Mouse (Mus musculus): ENCODE measurements at regions not wholly inside any gene's neighbourhood (a gene's known extent, or its start where the extent isn't known, plus 50 kb on each side); places are given as distances from the start of the nearest gene placed in this dataset.

GRCm38 (mm10) chr16:77514606-77515005, 87.3 kb downstream of the Gm11146 start:
- no peaks in the 10 kb centered on the region for H3K4me1 ChIP-seq (replicated peaks; ENCODE audit: control insufficient read depth, insufficient read depth)
- WGBS: 74% methylated on average over 3 of the region's 3 CpGs
- no peak overlapping the region for H3K4me3 ChIP-seq (ENCODE audit: low read depth, low read length)
- ATAC-seq (ENCODE audit: low FRiP score, low TSS enrichment) (no peak), DNase-seq (ENCODE audit: low spot score) (no peak)
- no peaks in the 10 kb centered on the region for H3K27me3 ChIP-seq (ENCODE audit: control insufficient read depth, insufficient read depth, low read length)
- no peaks in the 10 kb centered on the region for H3K9me3 ChIP-seq (ENCODE audit: control insufficient read depth, low read length)
- H3K9ac ChIP-seq (ENCODE audit: low read length): no peak overlapping the region
- H3K36me3 ChIP-seq (ENCODE audit: control insufficient read depth, insufficient read depth, low read length): no peaks in the 10 kb centered on the region
- no peak overlapping the region for H3K27ac ChIP-seq (replicated peaks)
- TF ChIP-seq CTCF (IDR thresholded peaks at IDR 0.05; ENCODE audit: low read depth): no peak
- TF ChIP-seq EP300 (optimal IDR thresholded peaks at IDR 0.05): no peak
- no peak overlapping the region for H3K4me2 ChIP-seq (replicated peaks; ENCODE audit: low read depth)

GRCm38 (mm10) chr16:77503556-77503955, 98.3 kb downstream of the Gm11146 start:
- no peaks in the 10 kb centered on the region for H3K36me3 ChIP-seq (ENCODE audit: control insufficient read depth, insufficient read depth, low read length)
- no peak overlapping the region for H3K27ac ChIP-seq (replicated peaks)
- ATAC-seq (ENCODE audit: low FRiP score, low TSS enrichment) (no peak), DNase-seq (ENCODE audit: low spot score) (no peak)
- no peak overlapping the region for H3K9ac ChIP-seq (ENCODE audit: low read length)
- TF ChIP-seq CTCF (IDR thresholded peaks at IDR 0.05; ENCODE audit: low read depth) (no peak), EP300 (optimal IDR thresholded peaks at IDR 0.05) (no peak)
- peak overlapping the region; percentile 42 for H3K4me2 ChIP-seq (replicated peaks; ENCODE audit: low read depth)
- H3K4me1 ChIP-seq (replicated peaks; ENCODE audit: control insufficient read depth, insufficient read depth): no peaks in the 10 kb centered on the region
- peak overlapping the region; percentile 25 for H3K4me3 ChIP-seq (ENCODE audit: low read depth, low read length)
- no peaks in the 10 kb centered on the region for H3K27me3 ChIP-seq (ENCODE audit: control insufficient read depth, insufficient read depth, low read length)
- 38% methylated on average over 5 of the region's 5 CpGs for WGBS
- H3K9me3 ChIP-seq (ENCODE audit: control insufficient read depth, low read length): no peaks in the 10 kb centered on the region

- H3K4me2 ChIP-seq (replicated peaks; ENCODE audit: low read depth): peak overlapping the region; percentile 38; the same call in 1 of the 2 replicates
- TF ChIP-seq CTCF (IDR thresholded peaks at IDR 0.05; ENCODE audit: low read depth) (no peak), EP300 (optimal IDR thresholded peaks at IDR 0.05) (no peak)
- H3K27ac ChIP-seq (replicated peaks): no peak overlapping the region
- H3K9me3 ChIP-seq (ENCODE audit: control insufficient read depth, low read length): no peaks in the 10 kb centered on the region
- H3K36me3 ChIP-seq (ENCODE audit: control insufficient read depth, insufficient read depth, low read length): no peaks in the 10 kb centered on the region
- no peaks in the 10 kb centered on the region for H3K27me3 ChIP-seq (ENCODE audit: control insufficient read depth, insufficient read depth, low read length)
- ATAC-seq (ENCODE audit: low FRiP score, low TSS enrichment) (no peak), DNase-seq (ENCODE audit: low spot score) (no peak)
- peak overlapping the region; percentile 12 for H3K4me3 ChIP-seq (ENCODE audit: low read depth, low read length)
- H3K4me1 ChIP-seq (replicated peaks; ENCODE audit: control insufficient read depth, insufficient read depth): no peaks in the 10 kb centered on the region
- 44% methylated on average over 5 of the region's 5 CpGs for WGBS
- H3K9ac ChIP-seq (ENCODE audit: low read length): no peak overlapping the region
Observed at GRCm38 (mm10) chr16:77502916-77503315, 99.0 kb downstream of the Gm11146 start.

GRCm38 (mm10) chr16:77502026-77502425, 99.9 kb downstream of the Gm11146 start:
- Histone ChIP-seq H3K9me3 (ENCODE audit: control insufficient read depth, low read length) (no peaks in the 10 kb centered on the region), H3K27ac (replicated peaks) (no peak overlapping the region), H3K4me3 (ENCODE audit: low read depth, low read length) (peak overlapping the region; percentile 29), H3K36me3 (ENCODE audit: control insufficient read depth, insufficient read depth, low read length) (no peaks in the 10 kb centered on the region), H3K9ac (ENCODE audit: low read length) (no peak overlapping the region; the same call in 1 of the 2 replicates), H3K4me2 (replicated peaks; ENCODE audit: low read depth) (peak overlapping the region; percentile 47), H3K4me1 (replicated peaks; ENCODE audit: control insufficient read depth, insufficient read depth) (no peaks in the 10 kb centered on the region), H3K27me3 (ENCODE audit: control insufficient read depth, insufficient read depth, low read length) (no peaks in the 10 kb centered on the region)
- no peak for DNase-seq (ENCODE audit: low spot score)
- 34% methylated on average over 3 of the region's 3 CpGs for WGBS
- TF ChIP-seq CTCF (IDR thresholded peaks at IDR 0.05; ENCODE audit: low read depth) (no peak), EP300 (optimal IDR thresholded peaks at IDR 0.05) (no peak)
- no peak for ATAC-seq (ENCODE audit: low FRiP score, low TSS enrichment)

- Histone ChIP-seq H3K4me3 (ENCODE audit: low read depth, low read length) (peak overlapping the region; percentile 46), H3K9ac (ENCODE audit: low read length) (peak overlapping the region; percentile 55), H3K9me3 (ENCODE audit: control insufficient read depth, low read length) (no peaks in the 10 kb centered on the region), H3K4me1 (replicated peaks; ENCODE audit: control insufficient read depth, insufficient read depth) (no peaks in the 10 kb centered on the region), H3K36me3 (ENCODE audit: control insufficient read depth, insufficient read depth, low read length) (no peaks in the 10 kb centered on the region), H3K27ac (replicated peaks) (peak overlapping the region; percentile 92), H3K4me2 (replicated peaks; ENCODE audit: low read depth) (peak overlapping the region; percentile 49), H3K27me3 (ENCODE audit: control insufficient read depth, insufficient read depth, low read length) (no peaks in the 10 kb centered on the region)
- ATAC-seq (ENCODE audit: low FRiP score, low TSS enrichment) (peak; percentile 33; the same call in 1 of the 2 replicates), DNase-seq (ENCODE audit: low spot score) (peak; percentile 45)
- 7% methylated on average over 4 of the region's 4 CpGs for WGBS
- TF ChIP-seq EP300 (optimal IDR thresholded peaks at IDR 0.05) (peak; percentile 57), CTCF (IDR thresholded peaks at IDR 0.05; ENCODE audit: low read depth) (no peak)
Observed at GRCm38 (mm10) chr16:77500981-77501380, 100.9 kb downstream of the Gm11146 start.

GRCm38 (mm10) chr16:77500413-77500812, 101.5 kb downstream of the Gm11146 start:
- H3K9me3 ChIP-seq (ENCODE audit: control insufficient read depth, low read length): no peaks in the 10 kb centered on the region
- H3K4me3 ChIP-seq (ENCODE audit: low read depth, low read length): peak overlapping the region; percentile 46
- ATAC-seq (ENCODE audit: low FRiP score, low TSS enrichment): peak; percentile 84
- WGBS: 8% methylated on average over 6 of the region's 6 CpGs
- H3K27ac ChIP-seq (replicated peaks): peak overlapping the region; percentile 92
- H3K9ac ChIP-seq (ENCODE audit: low read length): peak overlapping the region; percentile 55
- H3K36me3 ChIP-seq (ENCODE audit: control insufficient read depth, insufficient read depth, low read length): no peaks in the 10 kb centered on the region
- no peak for TF ChIP-seq EP300 (optimal IDR thresholded peaks at IDR 0.05)
- TF ChIP-seq CTCF (IDR thresholded peaks at IDR 0.05; ENCODE audit: low read depth): no peak
- peak; percentile 36 for DNase-seq (ENCODE audit: low spot score)
- H3K27me3 ChIP-seq (ENCODE audit: control insufficient read depth, insufficient read depth, low read length): no peaks in the 10 kb centered on the region
- H3K4me2 ChIP-seq (replicated peaks; ENCODE audit: low read depth): peak overlapping the region; percentile 49
- H3K4me1 ChIP-seq (replicated peaks; ENCODE audit: control insufficient read depth, insufficient read depth): no peaks in the 10 kb centered on the region
